Mouse (Mus musculus) left cerebral cortex, postnatal 10 days (tissue): ENCODE data around the gene Lrfn1. TPM values are rescaled to one million over a fixed set of nuclear protein-coding genes. Genes with fewer than 3 reads are reported as not detected.

Source experiments
- DNase-seq, 2 experiments: peaks; one replicate each; pipeline ENCODE4 v3.0.0; 2021 to 2022; ENCODE audit warnings: low spot score in 2 of 2, mixed read lengths in 1 of 2; ENCODE audit errors: extremely low spot score in 1 of 2
- intact Hi-C: fragments of 180-260 bp; cut with DNase I; formaldehyde crosslinking; loops from one replicate; pipeline ENCODE4 v1.15.1; 2025
- total RNA-seq, 2 experiments: library from RNA; stranded (reverse); gene quantifications; 2 replicates each; pipeline ENCODE4 v1.2.3; 2021

The Lrfn1 gene
- total RNA-seq, 2 experiments from 2014 or later, result 106 to 112 TPM

DNA sequence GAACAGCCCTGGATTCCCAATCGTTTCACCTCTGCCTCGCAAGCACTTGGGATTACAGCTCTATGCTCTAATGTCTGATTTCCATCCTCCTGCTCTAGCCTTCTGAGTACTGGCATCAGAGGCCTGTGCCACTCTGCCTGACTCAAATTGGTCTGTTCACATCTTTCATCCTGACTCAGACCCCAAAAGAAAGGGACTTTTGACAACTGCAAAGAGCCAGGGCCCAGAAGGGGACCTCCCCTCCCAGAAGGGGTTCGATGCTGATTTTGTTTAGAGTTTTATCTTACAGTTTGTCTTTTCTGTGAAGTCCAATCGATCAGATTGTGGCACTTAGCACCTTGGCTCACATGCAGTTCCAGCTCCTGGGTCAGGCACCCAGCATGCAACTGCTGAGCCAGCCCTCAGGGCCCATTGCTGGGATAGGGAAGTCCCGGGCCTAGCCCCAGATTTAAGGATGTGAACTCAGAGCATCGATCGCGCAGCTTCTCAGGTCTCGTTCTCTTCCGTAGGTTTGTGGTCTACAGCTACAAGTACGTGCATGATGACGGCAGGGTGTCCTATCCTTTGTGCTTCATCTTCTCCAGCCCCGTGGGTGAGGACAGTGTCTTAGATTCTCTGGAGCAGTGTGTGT lies 7.3 kb upstream of the Lrfn1 start:
- intact Hi-C loops, result no loop called here
- DNase-seq, result no peak

DNA sequence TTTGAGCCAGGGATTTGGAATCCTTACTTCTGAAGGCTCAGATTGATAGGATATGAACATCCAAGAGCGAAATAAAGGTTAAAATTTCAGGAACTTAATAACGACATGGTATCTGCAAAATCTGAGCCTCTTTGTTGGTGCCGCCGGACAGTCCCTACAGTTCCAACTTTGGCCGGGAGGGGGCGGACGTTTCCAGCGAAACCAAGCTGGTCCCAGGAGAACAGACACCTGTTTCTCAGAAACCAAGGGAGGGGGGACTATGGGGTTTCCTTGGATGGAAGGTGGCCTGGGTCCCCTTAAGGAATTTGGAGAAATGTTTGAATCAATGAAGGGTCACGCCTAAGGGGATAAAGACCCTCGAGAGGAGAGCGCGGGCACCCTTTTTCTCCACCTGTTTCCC lies 5.3 kb upstream of the Lrfn1 start:
- peak; percentile 67 to 77 for DNase-seq
- intact Hi-C loops, result loop anchor here (5.0 kb wide), 2 partner anchors 81 to 281 kb away; no protein-coding TSS in a partner anchor

DNA sequence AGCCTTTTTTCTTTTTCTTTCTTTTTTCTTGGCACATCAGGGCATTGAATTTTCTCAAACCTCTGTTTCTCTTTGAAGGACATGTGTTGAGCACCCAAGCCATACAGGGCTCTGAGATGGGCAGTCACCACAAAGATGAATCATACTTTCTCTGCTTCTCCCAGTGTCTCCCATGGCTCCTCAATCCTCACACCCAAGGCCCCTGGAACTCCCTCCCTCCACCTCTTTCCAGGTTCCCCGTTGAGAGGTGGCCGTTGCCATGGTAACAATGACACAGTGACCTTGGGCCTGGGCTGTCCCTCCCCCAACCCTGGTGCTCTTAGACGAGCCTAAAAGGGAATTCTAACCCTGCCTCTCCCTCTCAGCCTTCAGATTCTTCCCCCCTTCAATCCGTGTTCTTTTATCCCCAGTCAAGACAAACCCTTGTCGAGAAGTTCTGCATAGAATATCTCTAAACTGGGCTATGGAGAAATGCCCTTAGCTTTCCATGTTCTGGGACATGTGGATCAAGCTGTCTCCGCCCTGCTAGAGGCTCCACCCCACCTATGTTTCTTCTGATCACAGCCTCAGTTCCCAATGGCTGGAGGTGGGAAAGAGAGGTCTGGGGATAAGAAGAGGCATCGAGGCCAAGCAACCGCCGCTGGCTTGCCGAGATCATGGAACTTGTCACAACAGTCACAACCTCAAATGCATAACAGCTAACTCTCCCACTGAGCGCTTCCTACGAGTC lies 4.5 kb upstream of the Lrfn1 start:
- no peak for DNase-seq
- intact Hi-C loops, result loop anchor here (1.0 to 5.0 kb wide), 3 partner anchors 80 to 280 kb away; no protein-coding TSS in a partner anchor

DNA sequence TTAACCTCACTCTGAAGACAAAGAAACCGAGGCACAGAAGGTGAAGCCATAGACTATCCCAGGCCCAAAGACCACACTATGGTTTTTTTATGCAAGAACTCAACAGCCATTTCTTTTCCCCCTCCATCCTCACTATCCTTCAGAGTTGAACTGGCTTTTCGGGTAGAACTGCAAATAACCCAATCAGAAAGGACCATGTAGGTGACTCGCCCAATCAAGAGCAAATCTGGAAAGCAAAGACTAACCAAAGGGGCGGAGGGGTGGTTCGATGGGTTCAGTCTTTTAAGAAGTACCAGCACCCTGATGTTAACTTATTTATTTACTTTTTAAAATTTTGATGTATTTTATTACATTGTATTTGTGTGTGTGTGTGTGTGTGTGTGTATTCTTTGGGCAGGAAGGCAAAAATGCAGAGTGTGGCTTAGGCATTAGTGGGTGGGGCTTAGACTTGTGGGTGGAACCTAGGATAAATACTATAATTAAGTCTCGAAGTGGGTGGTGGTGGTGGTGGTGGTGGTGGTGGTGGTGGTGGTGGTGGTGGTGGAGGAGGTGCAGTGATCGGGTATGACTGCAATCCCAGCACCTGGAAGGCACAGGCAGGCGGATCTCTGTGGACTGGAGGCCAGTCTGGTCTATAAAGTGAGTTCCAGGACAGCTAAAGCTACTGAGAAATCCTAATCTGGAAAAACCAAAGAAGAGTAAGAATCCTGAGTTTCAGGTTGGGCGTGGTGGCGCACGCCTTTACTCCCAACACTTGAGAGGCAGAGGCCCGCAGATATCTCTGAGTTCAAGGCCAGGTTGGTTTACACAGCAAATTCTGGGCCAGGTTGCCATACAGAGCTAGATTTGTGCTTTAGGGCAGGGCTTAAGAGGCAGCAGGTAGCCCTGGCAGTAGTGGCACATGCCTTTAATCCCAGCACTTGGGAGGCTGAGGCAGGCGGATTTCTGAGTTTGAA lies 3.6 kb upstream of the Lrfn1 start:
- intact Hi-C loops, result loop anchor here (1.0 to 5.0 kb wide), 3 partner anchors 79 to 279 kb away; no protein-coding TSS in a partner anchor
- DNase-seq, result no peak

DNA sequence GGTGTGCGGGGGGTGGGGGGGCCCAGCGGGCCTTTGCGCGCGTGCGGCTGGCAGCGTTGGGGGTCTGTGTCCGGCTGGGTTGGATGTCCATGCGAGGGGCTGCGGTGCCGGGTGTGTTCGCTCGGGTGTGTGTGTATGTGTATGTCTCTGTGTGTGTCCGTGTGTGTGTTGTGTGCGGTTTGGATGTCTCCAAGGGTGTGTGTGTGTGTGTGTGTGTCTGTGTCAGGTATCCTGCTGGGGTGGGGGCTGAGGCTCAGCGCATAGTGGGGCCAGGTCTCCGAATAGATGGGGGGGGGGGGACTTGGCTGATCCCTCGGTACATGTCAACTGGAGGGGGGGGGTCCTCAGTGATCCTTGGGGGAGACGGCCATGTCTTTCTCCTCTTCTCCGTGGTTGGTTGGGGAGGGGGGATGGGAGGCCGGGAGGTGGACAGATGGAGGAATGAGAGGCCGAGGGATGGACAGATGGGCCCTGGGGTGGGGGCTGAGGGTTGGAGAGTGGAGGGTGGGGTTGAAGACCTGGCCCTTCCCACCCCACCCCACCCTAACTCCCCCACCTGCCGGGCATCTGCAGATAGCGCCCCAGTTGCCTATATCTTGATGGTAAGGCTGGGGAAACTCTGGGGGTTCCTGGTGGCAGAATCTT lies 703 bp downstream of the Lrfn1 start:
- peak in 1 of 2 experiments; percentile 39 for DNase-seq
- intact Hi-C loops, result no loop called here

DNA sequence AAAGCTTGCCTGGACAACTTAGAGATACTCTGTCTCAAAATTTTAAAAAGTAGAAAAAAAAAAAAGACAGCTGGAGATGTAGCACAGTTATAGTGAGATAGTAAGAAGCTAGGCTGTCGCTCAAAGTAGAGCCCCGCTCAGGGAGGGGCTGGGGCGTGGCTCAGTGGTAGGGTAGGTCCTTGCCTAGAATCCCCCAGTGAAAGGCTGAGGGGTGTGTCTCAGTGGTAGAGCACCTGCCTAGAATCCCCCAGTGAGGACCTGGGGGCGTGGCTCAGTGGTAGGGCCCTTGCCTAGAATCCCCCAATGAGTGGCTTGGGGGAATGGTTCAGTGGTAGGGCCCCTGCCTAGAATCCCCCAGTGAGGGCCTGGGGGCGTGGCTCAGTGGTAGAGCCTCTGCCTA lies 8.6 kb downstream of the Lrfn1 start:
- no peak for DNase-seq
- intact Hi-C loops, result no loop called here

DNA sequence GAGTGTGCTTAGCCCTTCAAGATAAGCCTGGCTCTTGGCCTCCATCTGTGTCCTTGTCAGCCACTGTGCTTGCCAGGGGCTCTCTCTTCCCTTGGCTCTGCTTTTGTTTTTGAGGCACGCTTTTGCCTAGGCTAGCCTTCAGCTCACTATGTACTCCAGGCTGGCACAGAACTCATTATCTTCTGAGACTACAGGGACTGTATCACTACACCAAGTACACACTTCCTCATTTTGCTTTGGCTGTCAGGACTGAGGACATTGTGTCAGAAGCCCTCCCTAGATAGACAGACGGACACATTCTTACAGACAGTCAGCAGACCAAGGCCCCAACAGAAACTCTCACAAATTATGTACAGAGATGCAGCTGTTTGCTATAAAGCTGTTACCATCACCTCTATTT lies 11.0 kb downstream of the Lrfn1 start:
- intact Hi-C loops, result no loop called here
- DNase-seq, result no peak

DNA sequence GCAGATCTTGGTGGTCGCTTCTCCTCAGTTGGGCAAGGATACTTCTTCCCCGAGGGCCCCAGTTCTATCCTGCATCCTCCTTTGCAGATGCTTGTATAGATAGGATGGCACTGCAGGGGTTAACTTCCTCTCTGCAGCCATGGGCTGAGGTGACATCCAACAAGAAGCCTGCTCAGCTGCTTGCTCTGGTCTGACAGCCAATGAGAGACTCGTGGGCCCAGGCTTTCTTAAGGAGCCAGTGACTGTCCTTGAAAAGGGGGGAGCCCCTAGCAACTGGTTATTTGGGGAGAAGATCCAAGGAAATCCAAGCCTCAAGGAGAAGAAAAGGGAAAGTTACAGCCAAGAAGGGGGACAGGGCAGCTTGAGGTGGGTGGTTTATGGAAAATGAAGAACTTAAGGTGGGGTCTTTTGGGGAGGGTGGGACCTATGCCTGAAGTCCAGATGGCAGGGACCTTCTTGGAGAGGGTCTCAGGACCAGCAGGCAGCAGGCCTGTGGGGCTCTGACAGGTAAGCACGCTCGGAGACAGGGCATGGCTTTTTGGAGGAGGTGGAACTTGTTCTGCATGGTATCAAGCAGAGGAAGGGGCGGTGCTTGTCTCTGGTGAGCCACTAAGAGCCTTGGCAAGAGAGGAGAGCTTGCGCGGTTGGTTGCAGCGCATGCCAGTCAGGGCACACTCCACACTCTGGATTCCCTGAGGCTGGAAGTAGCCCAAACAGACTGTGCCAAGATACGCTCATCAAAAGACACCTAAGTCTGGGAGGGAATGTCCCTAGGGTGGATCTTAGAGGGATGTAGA lies 12.8 kb downstream of the Lrfn1 start:
- DNase-seq, result peak; percentile 85 to 90
- intact Hi-C loops, result no loop called here

DNA sequence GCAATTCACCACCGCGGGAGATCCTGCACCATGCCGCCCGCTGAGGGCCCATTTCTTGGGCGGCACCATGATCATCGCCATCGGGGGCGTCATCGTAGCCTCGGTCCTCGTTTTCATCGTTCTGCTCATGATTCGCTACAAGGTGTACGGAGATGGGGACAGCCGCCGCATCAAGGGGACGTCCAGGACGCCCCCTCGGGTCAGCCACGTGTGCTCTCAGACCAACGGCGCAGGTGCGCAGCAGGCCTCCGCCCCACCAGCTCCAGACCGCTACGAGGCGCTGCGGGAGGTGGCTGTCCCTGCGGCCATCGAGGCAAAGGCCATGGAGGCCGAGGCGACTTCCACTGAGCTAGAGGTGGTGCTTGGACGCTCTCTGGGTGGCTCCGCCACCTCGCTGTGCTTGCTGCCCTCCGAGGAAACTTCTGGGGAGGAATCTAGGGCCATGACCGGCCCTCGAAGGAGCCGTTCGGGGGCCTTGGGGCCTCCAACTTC lies 15.0 kb downstream of the Lrfn1 start:
- DNase-seq, result peak in 1 of 2 experiments; percentile 42
- intact Hi-C loops, result no loop called here

DNA sequence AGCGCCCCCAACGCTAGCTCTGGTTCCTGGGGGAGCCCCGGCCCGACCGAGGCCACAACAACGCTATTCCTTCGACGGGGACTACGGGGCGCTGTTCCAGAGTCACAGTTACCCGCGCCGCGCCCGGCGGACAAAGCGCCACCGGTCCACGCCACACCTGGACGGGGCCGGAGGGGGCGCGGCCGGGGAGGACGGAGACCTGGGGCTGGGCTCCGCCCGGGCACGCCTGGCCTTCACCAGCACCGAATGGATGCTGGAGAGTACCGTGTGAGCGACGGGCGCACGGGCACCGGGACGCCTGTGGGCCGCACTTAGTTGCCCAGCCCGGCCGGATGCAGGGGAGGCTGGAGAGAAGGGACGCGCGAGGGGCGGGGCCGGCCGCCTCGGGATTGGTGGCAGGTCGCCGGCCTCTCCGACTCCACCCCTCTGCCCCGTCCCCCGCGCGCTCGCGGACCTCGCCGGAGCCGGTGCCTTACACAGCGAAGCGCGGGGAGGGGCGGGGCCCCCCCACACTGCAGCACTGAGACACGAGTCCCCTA lies 15.5 kb downstream of the Lrfn1 start:
- intact Hi-C loops, result no loop called here
- peak in 1 of 2 experiments; percentile 78 for DNase-seq

DNA sequence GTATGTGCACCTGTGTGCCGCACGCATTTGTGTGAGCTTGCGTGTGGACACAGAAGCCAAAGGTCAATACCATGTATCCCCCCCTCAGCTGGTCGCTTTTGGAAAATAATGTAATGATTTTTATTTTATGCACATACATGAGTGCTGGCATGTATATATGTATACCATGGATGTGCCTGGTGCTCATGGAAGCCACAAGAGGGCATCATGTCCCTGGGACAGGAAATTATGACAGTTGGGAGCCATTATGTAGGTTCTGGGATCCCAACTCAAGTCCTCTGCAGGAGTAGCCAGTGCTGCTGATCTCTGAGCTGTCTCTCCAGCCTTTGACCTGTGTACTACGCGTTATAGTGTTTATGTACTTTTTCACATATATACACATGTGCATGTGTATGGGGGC lies 24.4 kb downstream of the Lrfn1 start:
- intact Hi-C loops, result no loop called here
- no peak for DNase-seq

DNA sequence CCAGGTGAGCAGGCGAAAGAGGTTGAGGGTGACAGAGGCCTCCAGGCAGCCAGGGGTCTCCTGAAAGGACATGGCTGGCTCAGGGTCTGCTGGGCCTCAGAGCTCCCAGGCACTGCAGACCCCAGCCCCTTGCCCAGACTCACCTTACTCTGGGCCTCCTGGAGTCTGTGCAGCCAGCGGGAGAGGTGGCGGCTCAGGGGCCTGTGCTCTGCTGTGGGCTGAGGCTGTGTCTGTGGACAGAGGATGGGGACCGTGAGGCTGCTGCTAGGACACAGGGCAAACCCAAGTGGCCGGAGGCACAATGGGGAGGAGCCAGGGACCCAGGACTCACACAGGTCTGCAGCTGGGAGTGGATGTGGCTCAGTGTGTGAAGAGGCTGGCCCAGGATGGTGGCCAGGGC lies 25.6 kb downstream of the Lrfn1 start:
- no peak for DNase-seq
- intact Hi-C loops, result no loop called here

DNA sequence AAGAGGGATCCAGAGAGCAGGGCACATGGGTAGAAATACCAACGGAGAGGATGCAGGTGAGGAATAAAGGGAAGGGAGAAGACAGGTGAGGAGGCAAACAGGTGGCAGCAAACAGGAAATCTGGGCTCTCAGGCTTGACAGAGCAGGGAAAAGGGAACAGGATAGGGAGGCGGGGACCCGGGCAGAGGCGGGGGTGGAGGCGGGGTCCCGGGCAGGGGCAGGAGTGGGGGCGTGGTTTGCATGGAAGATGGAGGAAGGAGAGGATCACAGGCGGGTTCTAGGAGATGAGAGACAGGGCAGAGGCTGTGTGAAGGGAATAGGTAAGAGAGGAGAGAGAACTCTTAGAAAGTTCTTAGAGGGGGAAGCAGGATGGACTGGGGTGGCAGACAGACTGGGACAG lies 27.1 kb downstream of the Lrfn1 start:
- intact Hi-C loops, result no loop called here
- DNase-seq, result no peak

DNA sequence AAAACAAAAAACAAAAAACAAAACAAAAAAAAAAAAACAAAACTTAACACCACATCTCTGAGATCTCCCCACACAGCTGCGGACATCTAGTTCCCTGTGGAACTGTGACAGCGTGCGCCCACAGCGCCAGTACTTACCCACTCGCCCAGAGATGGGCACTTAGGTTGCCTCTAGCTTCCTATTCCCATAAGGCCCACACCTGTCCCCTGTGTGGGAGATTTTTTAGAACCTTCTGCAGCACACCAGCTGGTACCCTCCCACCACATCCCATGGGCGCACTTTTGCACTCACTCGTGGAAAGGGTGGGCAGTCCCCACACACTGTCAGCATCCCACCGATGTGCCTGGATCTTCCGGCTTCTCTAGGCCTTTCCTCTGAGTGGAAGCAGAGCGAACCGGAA lies 31.1 kb downstream of the Lrfn1 start:
- DNase-seq, result no peak
- intact Hi-C loops, result no loop called here

DNA sequence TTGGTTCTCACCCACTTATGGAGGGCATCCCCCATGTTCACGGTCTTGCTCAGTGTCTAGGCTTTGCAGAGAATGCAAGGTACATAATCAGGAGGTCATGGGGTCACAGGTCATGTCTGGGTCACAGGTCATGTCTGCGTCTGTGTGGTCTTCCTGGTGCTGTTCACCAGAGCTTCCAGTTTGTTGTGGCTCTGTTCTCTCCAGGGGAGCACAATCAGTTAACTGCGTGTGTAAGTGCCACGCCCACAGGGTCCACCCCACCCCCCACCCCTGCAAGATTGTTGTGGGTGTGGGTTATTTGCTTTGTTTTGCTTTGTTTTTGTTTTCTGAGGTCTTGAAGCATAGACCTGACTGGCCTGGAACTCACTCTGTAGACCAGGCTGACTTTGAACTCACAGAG lies 32.4 kb downstream of the Lrfn1 start:
- intact Hi-C loops, result no loop called here
- DNase-seq, result no peak

DNA sequence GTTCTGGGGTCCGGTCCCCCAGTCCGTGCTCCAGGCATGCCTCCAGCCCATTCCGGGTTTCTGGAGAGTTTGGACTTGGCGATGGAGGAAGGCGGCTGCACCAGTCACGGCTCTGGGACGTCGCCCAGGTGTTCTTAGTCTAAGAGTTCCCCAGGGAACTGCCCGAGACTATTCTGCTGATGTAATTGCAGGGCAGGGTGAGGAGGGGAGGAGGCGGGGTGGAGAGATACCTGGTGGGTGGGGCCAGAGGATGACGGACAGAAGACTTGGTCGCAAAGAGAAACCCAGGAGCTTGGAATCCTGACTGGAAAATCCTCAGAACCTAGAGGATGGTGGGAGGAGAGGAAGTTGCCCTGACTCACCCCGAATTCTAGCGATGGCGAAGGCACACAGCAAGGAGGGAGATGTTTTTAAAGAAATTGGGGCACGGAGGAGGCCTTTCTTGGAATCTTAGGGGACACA lies 36.3 kb downstream of the Lrfn1 start:
- intact Hi-C loops, result no loop called here
- peak in 1 of 2 experiments; percentile 49 for DNase-seq

DNA sequence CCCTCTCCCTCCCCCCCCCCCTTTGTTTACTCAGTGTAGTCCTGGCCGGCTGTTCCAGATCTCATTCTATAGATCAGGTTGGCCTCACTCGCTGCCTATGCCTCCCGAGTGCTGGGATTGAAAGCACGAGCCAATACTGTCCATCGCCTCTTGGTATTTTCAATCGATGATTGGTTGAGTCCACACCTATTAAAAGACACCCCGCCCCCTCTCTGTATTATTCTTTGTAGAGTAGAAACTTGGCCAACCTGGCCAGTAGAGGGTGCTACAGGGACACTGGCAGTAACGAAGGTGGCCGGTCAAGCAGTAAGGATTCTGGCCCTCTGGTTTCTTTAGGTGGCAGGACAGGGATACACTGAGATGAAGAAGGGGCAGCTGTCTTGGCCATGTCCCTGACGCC lies 38.6 kb downstream of the Lrfn1 start:
- peak in 1 of 2 experiments; percentile 46 for DNase-seq
- intact Hi-C loops, result no loop called here

DNA sequence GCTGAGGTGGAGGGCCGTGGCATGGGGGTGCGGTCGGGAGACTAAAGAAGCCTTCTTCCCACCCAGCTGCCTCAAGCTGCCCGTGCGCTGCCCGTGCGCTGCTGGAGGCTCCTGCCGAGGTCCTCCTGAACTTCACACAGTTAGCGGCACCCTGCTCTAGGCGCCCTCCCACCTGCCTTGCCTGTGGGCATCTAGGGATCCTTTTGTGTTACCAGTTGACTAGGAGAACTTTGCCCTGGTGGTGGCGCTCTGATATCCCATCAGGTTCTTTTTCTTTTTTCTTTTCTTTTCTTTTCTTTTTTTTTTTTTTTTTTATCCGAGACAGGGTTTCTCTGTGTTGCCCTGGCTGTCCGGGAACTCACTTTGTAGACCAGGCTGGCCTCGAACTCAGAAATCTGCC lies 39.1 kb downstream of the Lrfn1 start:
- no peak for DNase-seq
- intact Hi-C loops, result no loop called here
